Mouse (Mus musculus): ENCODE measurements at regions not wholly inside any gene's neighbourhood (a gene's known extent, or its start where the extent isn't known, plus 50 kb on each side); places are given as distances from the start of the nearest gene placed in this dataset.

DNA sequence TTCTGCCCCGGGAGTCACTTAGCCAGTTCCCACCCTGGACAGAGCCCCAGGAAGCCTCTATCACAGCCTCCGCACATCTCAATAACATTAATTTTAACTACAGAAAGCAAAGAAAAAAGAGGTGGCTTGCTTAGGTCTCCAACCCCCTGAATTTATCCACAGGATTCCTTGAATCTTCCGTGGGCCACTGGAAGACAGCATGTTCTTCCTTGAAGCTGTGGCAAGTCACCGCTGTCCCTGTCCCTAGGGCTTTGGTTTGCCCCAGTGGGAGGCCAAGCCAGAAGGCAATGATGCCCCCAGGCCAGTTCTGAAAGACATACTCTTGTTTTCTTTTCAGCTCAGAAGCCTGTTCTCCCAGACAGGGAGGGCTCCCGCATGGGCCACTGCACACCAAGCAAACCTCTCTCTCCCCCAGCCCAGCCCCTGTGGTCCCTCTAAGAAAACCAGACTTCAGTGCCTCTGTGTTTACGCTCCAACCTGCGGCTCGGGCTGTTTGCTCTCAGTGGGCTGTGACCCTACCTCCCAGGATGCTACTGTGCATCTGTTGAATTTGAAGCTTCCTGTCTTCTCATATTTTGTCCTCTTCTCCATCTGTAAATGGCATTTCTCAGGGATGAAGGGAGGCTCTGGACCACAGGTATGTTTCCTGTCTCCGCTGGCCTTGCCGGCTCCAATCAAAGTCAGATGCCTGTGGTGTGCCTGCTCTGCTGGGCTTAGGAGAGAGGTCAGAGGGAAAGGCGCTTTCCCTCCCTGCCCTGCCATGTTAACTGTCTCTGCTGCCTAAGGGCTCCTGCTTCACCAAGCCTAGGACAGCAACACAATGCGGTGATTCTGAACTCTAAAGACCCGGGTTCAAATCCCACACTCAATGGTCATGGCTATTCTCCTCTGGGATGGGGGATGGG is 67.5 kb upstream of the Rgma start:
- TF ChIP-seq POLR2A (IDR thresholded peaks at IDR 0.05; ENCODE audit: low read depth, low read length) (no peak), CTCF (IDR thresholded peaks at IDR 0.05; ENCODE audit: extremely low read depth, insufficient read length, insufficient replicate concordance, low read depth, low read length) (no peak)
